Mouse (Mus musculus): ENCODE results near the gene Plin5. TPM values are rescaled to one million over a fixed set of nuclear protein-coding genes. Genes with fewer than 3 reads are reported as not detected.
"Not testable (repeated sequence)": the region's sequence is repeated elsewhere in the genome, so short reads cannot be mapped to it uniquely, and the experiment has no call there.

Gene Plin5
- total RNA-seq, 2 experiments from 2014 or later, result 19.2 to 19.9 TPM

- DNase-seq, result no peak
Observed at GRCm38 (mm10) chr17:56072243-56072642, 45.2 kb downstream of the Plin5 start.

DNA sequence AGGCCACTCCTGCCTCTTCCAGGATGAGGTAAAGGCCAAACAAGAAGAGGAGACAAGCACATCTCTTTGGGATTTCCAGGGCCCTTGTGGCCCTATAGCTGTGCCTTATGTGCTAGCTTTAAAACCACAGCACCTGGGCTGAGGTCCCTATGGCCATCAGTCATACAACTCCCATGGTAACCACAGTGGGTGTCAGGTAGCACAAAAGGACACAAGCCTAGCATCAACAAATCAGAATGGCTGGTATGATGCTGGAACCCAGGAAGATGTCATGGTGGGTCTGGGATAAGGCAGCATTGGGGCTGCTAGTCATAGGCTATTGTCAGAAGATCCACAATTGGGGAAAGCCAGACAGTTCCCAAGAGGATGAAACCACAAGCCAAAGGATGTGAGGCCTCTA is 46.3 kb downstream of the Plin5 start:
- no peak for DNase-seq

DNA sequence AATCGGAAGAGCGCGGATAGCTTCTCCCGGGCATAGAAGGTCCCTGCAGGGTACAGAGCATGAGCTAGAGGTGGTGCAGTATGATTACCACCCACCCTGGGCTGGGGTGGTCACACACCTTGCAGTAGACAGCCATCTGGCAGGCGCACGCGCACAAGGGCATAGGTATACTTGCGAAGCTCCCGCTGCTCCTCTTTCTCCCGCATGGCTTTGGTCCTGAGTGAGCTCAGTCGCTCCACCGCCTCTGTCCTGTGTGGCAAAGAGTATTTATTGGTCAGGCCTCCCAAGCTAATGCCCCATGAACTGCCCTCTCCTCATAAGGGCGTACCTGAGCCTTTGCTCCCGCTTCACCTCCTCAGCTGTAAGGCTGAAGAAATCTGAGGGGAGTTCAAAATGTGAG is 48.3 kb downstream of the Plin5 start:
- no peak for DNase-seq

DNA sequence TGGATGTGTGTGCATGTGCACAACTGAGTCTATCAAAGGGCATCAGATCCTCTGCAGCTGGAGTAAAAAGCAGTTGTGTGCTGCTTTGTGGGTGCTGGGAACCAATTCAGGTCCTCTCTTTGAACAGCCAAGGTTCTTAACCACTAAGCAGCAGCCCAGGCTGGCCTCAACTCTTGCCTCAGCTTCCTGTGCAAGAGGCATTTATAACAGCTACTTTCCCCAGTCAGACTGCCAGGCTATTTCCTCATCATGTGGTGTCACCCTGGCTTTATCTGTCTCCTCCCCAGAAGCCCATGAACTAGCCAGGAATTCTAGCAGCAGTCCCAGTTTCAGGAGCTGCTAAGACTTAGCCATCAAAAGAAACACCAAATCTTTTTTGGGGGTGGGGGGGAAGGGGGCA is 50.9 kb downstream of the Plin5 start:
- DNase-seq, result no peak

GRCm38 (mm10) chr17:56065715-56066114 is 51.7 kb downstream of the Plin5 start:
- DNase-seq, result not testable (repeated sequence)

GRCm38 (mm10) chr17:56062081-56062480 is 55.3 kb downstream of the Plin5 start:
- no peak for DNase-seq

Other genes with a start within 250 kb of the Plin5 start
- gene Zfp119a, start 238.7 kb downstream of the Plin5 start, total RNA-seq (2021), result 1 to 10 TPM; 4.2 to 5.1 TPM
- 1 to 10 TPM; 3.6 to 4.5 TPM for gene Zfp959, start 225.5 kb downstream of the Plin5 start, total RNA-seq (2021)
- gene Zfp119b, start 168.1 kb downstream of the Plin5 start, total RNA-seq (2021), result 1 to 10 TPM; 3.5 to 4.0 TPM
- 1 to 10 TPM in 1 of 2 experiments, under 1 TPM in 1; 0.75 to 1.6 TPM for gene Ebi3, start 165.0 kb downstream of the Plin5 start, total RNA-seq (2021)
- 10 to 100 TPM; 11.1 to 11.6 TPM for gene Yju2, start 158.5 kb downstream of the Plin5 start, total RNA-seq (2021)
- 1 to 10 TPM in 1 of 2 experiments, under 1 TPM in 1; 0.87 to 1.2 TPM for gene Shd, start 147.1 kb downstream of the Plin5 start, total RNA-seq (2021)
- 1 to 10 TPM in 1 of 2 experiments, under 1 TPM in 1; 0.49 to 1.0 TPM for gene Fsd1, start 131.1 kb downstream of the Plin5 start, total RNA-seq (2021)
- gene Stap2, start 112.0 kb downstream of the Plin5 start, total RNA-seq (2021), result 1 to 10 TPM; 4.7 to 8.1 TPM
- 10 to 100 TPM; 31.6 to 36.9 TPM for gene Mpnd, start 111.9 kb downstream of the Plin5 start, total RNA-seq (2021)
- gene Sh3gl1, start 81.0 kb downstream of the Plin5 start, total RNA-seq (2021), result 10 to 100 TPM; 25.7 to 35.0 TPM
- gene Chaf1a, start 77.2 kb downstream of the Plin5 start, total RNA-seq (2021), result 1 to 10 TPM; 3.6 to 8.7 TPM
- gene Ubxn6, start 42.6 kb downstream of the Plin5 start, total RNA-seq (2021), result 10 to 100 TPM; 37.8 to 39.0 TPM
- gene Hdgfl2, start 38.0 kb downstream of the Plin5 start, total RNA-seq (2021), result 10 to 100 TPM; 37.7 to 45.7 TPM
- gene Plin4, start 7.8 kb downstream of the Plin5 start, total RNA-seq (2021), result 100 to 1,000 TPM in 1 of 2 experiments, 10 to 100 TPM in 1; 75.2 to 106 TPM
- gene Lrg1, start 4.4 kb upstream of the Plin5 start, total RNA-seq (2021), result 1 to 10 TPM; 1.4 to 3.1 TPM
- 10 to 100 TPM; 14.4 to 14.7 TPM for gene Sema6b, start 22.7 kb upstream of the Plin5 start, total RNA-seq (2021)
- gene Tnfaip8l1, start 44.9 kb upstream of the Plin5 start, total RNA-seq (2021), result 1 to 10 TPM; 5.0 to 5.3 TPM
- 10 to 100 TPM; 28.8 to 36.5 TPM for gene Mydgf, start 66.3 kb upstream of the Plin5 start, total RNA-seq (2021)
- 10 to 100 TPM; 21.7 to 24.3 TPM for gene Dpp9, start 101.3 kb upstream of the Plin5 start, total RNA-seq (2021)
- 10 to 100 TPM; 91.9 to 99.8 TPM for gene Fem1a, start 139.2 kb upstream of the Plin5 start, total RNA-seq (2021)
- gene Ticam1, start 159.2 kb upstream of the Plin5 start, total RNA-seq (2021), result 1 to 10 TPM; 6.6 to 6.8 TPM
- gene Plin3, start 175.3 kb upstream of the Plin5 start, total RNA-seq (2021), result 10 to 100 TPM; 37.2 to 41.7 TPM
- not detected for gene Arrdc5, start 182.7 kb upstream of the Plin5 start, total RNA-seq (2021)
- 10 to 100 TPM; 14.4 to 20.3 TPM for gene Uhrf1, start 185.7 kb upstream of the Plin5 start, total RNA-seq (2021)
- gene Kdm4b, start 208.5 kb upstream of the Plin5 start, total RNA-seq (2021), result 10 to 100 TPM; 24.9 to 28.6 TPM

All from gastrocnemius, postnatal 10 days (tissue).